ENCODE assay signal across 9 mouse cellular contexts in the genomic region with DNA sequence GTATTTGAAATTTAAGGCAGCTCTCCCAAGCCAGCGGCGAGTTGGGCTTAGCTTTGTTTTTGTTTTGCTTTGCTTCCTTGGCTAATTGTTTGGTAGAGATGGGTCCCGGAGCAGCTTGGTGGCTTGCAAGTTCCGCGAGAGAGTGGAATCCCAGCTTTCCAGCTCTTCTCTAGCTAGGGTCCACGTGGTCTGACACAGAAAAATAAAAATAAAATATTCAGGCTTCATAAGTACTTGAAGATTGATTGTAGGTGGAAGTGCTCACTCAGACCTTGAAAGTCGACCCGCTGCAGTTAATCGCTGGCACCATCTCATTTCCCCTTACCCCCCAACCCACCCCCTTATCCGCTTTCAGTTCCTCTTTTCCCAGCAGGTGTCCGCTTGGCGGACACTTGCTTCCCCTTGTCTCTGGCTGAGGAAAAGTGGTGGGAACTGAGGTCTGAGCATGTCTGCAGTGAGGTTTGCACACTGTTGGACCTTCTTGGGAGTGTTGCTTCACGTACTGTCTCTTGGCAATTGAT.
DNase-seq lines count a peak whose midpoint lies in the region; ATAC-seq and TF ChIP-seq lines count a peak whose summit lies in the region.
"Had no signal": no experiment of that assay in that cellular context is flagged by ENCODE, and none has a peak within 500 bp of the region (broad histone marks: within the 10 kb centered on the region; RNA-seq: fewer than 3 reads in every experiment).

No protein-coding gene starts in this region.

- DNase-seq in gastrocnemius, adult 2 months: peak; percentile 24
- DNase-seq in gastrocnemius, adult 8-10 months (ENCODE audit: low spot score in 2 of 2): no peak
- DNase-seq in MEL (ENCODE audit: low read depth, low spot score): peak; percentile 71
- DNase-seq in forebrain, embryonic 14.5 days (ENCODE audit: low spot score): no peak
- DNase-seq in midbrain, postnatal 0 days (ENCODE audit: low spot score): peak; percentile 9
- no peak for DNase-seq in left cerebral cortex, adult 11 months (ENCODE audit: low spot score)

- H3K27me3 ChIP-seq in MEL (ENCODE audit: control insufficient read depth in 1 of 2, insufficient read depth in 2 of 2, low read length in 2 of 2): no peaks in the 10 kb centered on the region
- no peaks in the 10 kb centered on the region for H3K27me3 ChIP-seq in forebrain, embryonic 14.5 days (replicated peaks; ENCODE audit: control insufficient read depth, insufficient read depth, low read length)
- H3K27me3 ChIP-seq in hindbrain, embryonic 16.5 days (replicated peaks; ENCODE audit: control insufficient read depth, insufficient read depth, low read length): no peaks in the 10 kb centered on the region
- H3K27me3 ChIP-seq in liver, embryonic 12.5 days (replicated peaks): peaks cover 17% of the 10 kb centered on the region; the same call in 1 of the 2 replicates
- no peaks in the 10 kb centered on the region for H3K27me3 ChIP-seq in midbrain, postnatal 0 days (ENCODE audit: insufficient read depth, low read length)
- H3K27me3 ChIP-seq: Patski had no signal

- ATAC-seq in forebrain, embryonic 14.5 days: peak; percentile 61; the same call in 1 of the 2 replicates
- peak; percentile 67 for ATAC-seq in hindbrain, embryonic 16.5 days
- ATAC-seq in liver, embryonic 12.5 days: peak; percentile 14; the same call in 1 of the 2 replicates
- no peak; the same call in 1 of the 2 replicates for ATAC-seq in midbrain, postnatal 0 days (ENCODE audit: low FRiP score)
- ATAC-seq: Patski had no signal

- TF ChIP-seq EP300 in MEL (IDR thresholded peaks at IDR 0.05; ENCODE audit: low read depth in 1 of 2, low read length in 2 of 2): peak; percentile 76 to 79

- TF ChIP-seq POLR2A in MEL (IDR thresholded peaks at IDR 0.05; ENCODE audit: control insufficient read depth in 1 of 2, insufficient read depth in 1 of 2, low read depth in 1 of 2, low read length in 2 of 2, poor library complexity in 1 of 2): no peak

- H3K4me2 ChIP-seq in forebrain, embryonic 14.5 days (ENCODE audit: low read length): peak overlapping the region; percentile 53
- H3K4me2 ChIP-seq in hindbrain, embryonic 16.5 days (ENCODE audit: low read length): peak overlapping the region; percentile 64
- H3K4me2 ChIP-seq in liver, embryonic 12.5 days: peak overlapping the region; percentile 65
- peak overlapping the region; percentile 58 for H3K4me2 ChIP-seq in midbrain, postnatal 0 days (ENCODE audit: low read depth, low read length, poor library complexity, severe bottlenecking)

- no peaks in the 10 kb centered on the region for H3K79me2 ChIP-seq in MEL (ENCODE audit: control insufficient read depth, insufficient read depth, low read length, poor library complexity)

- 5% methylated on average over 13 of the region's 13 CpGs for WGBS in forebrain, embryonic 14.5 days
- WGBS in hindbrain, embryonic 16.5 days: 1% methylated on average over 13 of the region's 13 CpGs
- 2% methylated on average over 13 of the region's 13 CpGs for WGBS in liver, embryonic 12.5 days (ENCODE audit: insufficient replicate concordance)
- WGBS in midbrain, postnatal 0 days: 3% methylated on average over 13 of the region's 13 CpGs

- TF ChIP-seq CTCF in gastrocnemius, adult 2 months (IDR thresholded peaks at IDR 0.05): no peak
- TF ChIP-seq CTCF in MEL (IDR thresholded peaks at IDR 0.05 in 2 of 3, conservative IDR thresholded peaks at IDR 0.05 in 1 of 3; ENCODE audit: control insufficient read depth in 1 of 3, insufficient read depth in 1 of 3, low read depth in 2 of 3, low read length in 3 of 3, poor library complexity in 1 of 3, severe bottlenecking in 1 of 3): no peak
- no peak for TF ChIP-seq CTCF in midbrain, postnatal 0 days (IDR thresholded peaks at IDR 0.05)

- H3K9ac ChIP-seq in MEL (ENCODE audit: control insufficient read depth, low read depth, low read length, poor library complexity, severe bottlenecking): peak overlapping the region; percentile 44
- peak overlapping the region; percentile 42 for H3K9ac ChIP-seq in forebrain, embryonic 14.5 days (ENCODE audit: low read length)
- peak overlapping the region; percentile 25 for H3K9ac ChIP-seq in hindbrain, embryonic 16.5 days (ENCODE audit: low read depth, low read length)
- peak overlapping the region; percentile 35 for H3K9ac ChIP-seq in liver, embryonic 12.5 days
- H3K9ac ChIP-seq in midbrain, postnatal 0 days (replicated peaks; ENCODE audit: low read length, poor library complexity, severe bottlenecking): peak overlapping the region; percentile 42; the same call in 1 of the 2 replicates

- H3K27ac ChIP-seq in gastrocnemius, adult 2 months: peak overlapping the region; percentile 86
- peak overlapping the region; percentile 44 for H3K27ac ChIP-seq in MEL (ENCODE audit: control insufficient read depth, low read depth, low read length)
- no peak overlapping the region for H3K27ac ChIP-seq in forebrain, embryonic 14.5 days (ENCODE audit: low read depth, low read length)
- peak overlapping the region; percentile 4; the same call in 1 of the 2 replicates for H3K27ac ChIP-seq in hindbrain, embryonic 16.5 days (ENCODE audit: low read depth, low read length)
- peak overlapping the region; percentile 48; the same call in 1 of the 2 replicates for H3K27ac ChIP-seq in liver, embryonic 12.5 days
- no peak overlapping the region for H3K27ac ChIP-seq in midbrain, postnatal 0 days (ENCODE audit: low read depth, low read length)

- intact Hi-C loops in gastrocnemius, adult 2 months (cut with DNase I): loop anchor here (2.0 to 10.0 kb wide), 3 partner anchors 113 to 267 kb away; no protein-coding TSS in a partner anchor

- H3K36me3 ChIP-seq in MEL (ENCODE audit: control insufficient read depth in 1 of 2, insufficient read depth in 2 of 2, low read length in 2 of 2): peaks cover 0 to 2% of the 10 kb centered on the region in 2 experiments; a peak in 2 of 4 replicates
- H3K36me3 ChIP-seq in forebrain, embryonic 14.5 days (ENCODE audit: control insufficient read depth, insufficient read depth, low read length): no peaks in the 10 kb centered on the region
- H3K36me3 ChIP-seq in hindbrain, embryonic 16.5 days (ENCODE audit: control insufficient read depth, insufficient read depth, low read length): no peaks in the 10 kb centered on the region
- no peaks in the 10 kb centered on the region for H3K36me3 ChIP-seq in liver, embryonic 12.5 days
- H3K36me3 ChIP-seq in midbrain, postnatal 0 days (ENCODE audit: insufficient read depth, low read length): no peaks in the 10 kb centered on the region

- peaks cover 0 to 5% of the 10 kb centered on the region in 2 experiments; a peak in 2 of 4 replicates for H3K4me1 ChIP-seq in MEL (ENCODE audit: control insufficient read depth in 1 of 2, insufficient read depth in 2 of 2, low read length in 2 of 2)
- H3K4me1 ChIP-seq in forebrain, embryonic 14.5 days (ENCODE audit: control insufficient read depth, insufficient read depth, low read length): 0 out of 2 replicates have a peak, but pooled peaks cover 3% of the 10 kb centered on the region
- no peaks in the 10 kb centered on the region for H3K4me1 ChIP-seq in hindbrain, embryonic 16.5 days (ENCODE audit: control insufficient read depth, insufficient read depth, low read depth, low read length)
- peaks cover 13% of the 10 kb centered on the region for H3K4me1 ChIP-seq in liver, embryonic 12.5 days
- no peaks in the 10 kb centered on the region for H3K4me1 ChIP-seq in midbrain, postnatal 0 days (ENCODE audit: insufficient read depth, low read length)

- peak overlapping the region; percentile 68 for H3K4me3 ChIP-seq in gastrocnemius, adult 2 months
- peak overlapping the region; percentile 53 to 61 for H3K4me3 ChIP-seq in MEL (ENCODE audit: control insufficient read depth in 1 of 2, insufficient read depth in 1 of 2, low read depth in 2 of 2, low read length in 2 of 2)
- peak overlapping the region; percentile 23 for H3K4me3 ChIP-seq in forebrain, embryonic 14.5 days (ENCODE audit: low read depth, low read length)
- peak overlapping the region; percentile 33 for H3K4me3 ChIP-seq in hindbrain, embryonic 16.5 days (ENCODE audit: low read length)
- H3K4me3 ChIP-seq in liver, embryonic 12.5 days: peak overlapping the region; percentile 43
- peak overlapping the region; percentile 34 for H3K4me3 ChIP-seq in midbrain, postnatal 0 days (ENCODE audit: low read depth, low read length)

- no peaks in the 10 kb centered on the region for H3K9me3 ChIP-seq in MEL (replicated peaks; ENCODE audit: insufficient read depth, low read length)
- H3K9me3 ChIP-seq in forebrain, embryonic 14.5 days (replicated peaks; ENCODE audit: control insufficient read depth, low read length): no peaks in the 10 kb centered on the region
- no peaks in the 10 kb centered on the region for H3K9me3 ChIP-seq in hindbrain, embryonic 16.5 days (ENCODE audit: control insufficient read depth, low read length)
- H3K9me3 ChIP-seq in liver, embryonic 12.5 days (replicated peaks): no peaks in the 10 kb centered on the region
- no peaks in the 10 kb centered on the region for H3K9me3 ChIP-seq in midbrain, postnatal 0 days (ENCODE audit: low read length)

- TF ChIP-seq RAD21 in MEL (IDR thresholded peaks at IDR 0.05; ENCODE audit: low read depth, low read length): no peak

TF ChIP-seq in MEL, 35 proteins besides CTCF, POLR2A, EP300 and RAD21 (continues in another document):
- TF ChIP-seq TCF12 (IDR thresholded peaks at IDR 0.05; ENCODE audit: low read depth, low read length) (peak; percentile 59), MXI1 (IDR thresholded peaks at IDR 0.05; ENCODE audit: low read depth, low read length) (peak; percentile 64; the same call in 1 of the 2 replicates), CHD2 (IDR thresholded peaks at IDR 0.05; ENCODE audit: low read length) (no peak), TBP (IDR thresholded peaks at IDR 0.05; ENCODE audit: low read depth, low read length) (no peak), TAL1 (IDR thresholded peaks at IDR 0.05; ENCODE audit: low read length) (no peak), UBTF (IDR thresholded peaks at IDR 0.05; ENCODE audit: borderline replicate concordance, insufficient read depth, low read depth, low read length) (no peak), USF2 (IDR thresholded peaks at IDR 0.05; ENCODE audit: borderline replicate concordance in 1 of 2, insufficient read depth in 1 of 2, low read depth in 1 of 2, low read length in 2 of 2) (no peak), KAT2A (conservative IDR thresholded peaks at IDR 0.05; ENCODE audit: low read depth, low read length) (no peak), MAZ (IDR thresholded peaks at IDR 0.05; ENCODE audit: low read depth, low read length) (0 out of 2 replicates have a peak, but pooled peaks have one; percentile 40), MEF2A (IDR thresholded peaks at IDR 0.05; ENCODE audit: extremely low read depth, insufficient replicate concordance, low read depth, low read length, poor library complexity, severe bottlenecking) (no peak), ZMIZ1 (IDR thresholded peaks at IDR 0.05; ENCODE audit: low read depth, low read length) (no peak), ELF1 (IDR thresholded peaks at IDR 0.05; ENCODE audit: low read depth, low read length) (no peak), ETS1 (IDR thresholded peaks at IDR 0.05; ENCODE audit: low read depth, low read length) (peak; percentile 71), ZC3H11A (IDR thresholded peaks at IDR 0.05; ENCODE audit: low read depth, low read length) (no peak), ZNF384 (IDR thresholded peaks at IDR 0.05; ENCODE audit: low read depth, low read length) (no peak)

Comparison
In these comparisons a context has a peak if more than half of its experiments do, and no peak if none do; other contexts are left out.
1. DNase-seq: peak in gastrocnemius, adult 2 months (single experiment), MEL (single experiment) and midbrain, postnatal 0 days (single experiment); none in gastrocnemius, adult 8-10 months (0 of 2), forebrain, embryonic 14.5 days (single experiment) and left cerebral cortex, adult 11 months (single experiment).
2. H3K27ac ChIP-seq: peak in gastrocnemius, adult 2 months (single experiment), MEL (single experiment), hindbrain, embryonic 16.5 days (single experiment) and liver, embryonic 12.5 days (single experiment); none in forebrain, embryonic 14.5 days (single experiment) and midbrain, postnatal 0 days (single experiment).
3. Peak in every context shown above with its lines, with median percentiles within 50 percentile points of each other: H3K4me3 ChIP-seq, H3K9ac ChIP-seq and H3K4me2 ChIP-seq.